Mouse (Mus musculus) kidney, adult 2 months (tissue): ENCODE data around the gene Pik3c2a. TPM values are rescaled to one million over a fixed set of nuclear protein-coding genes. Genes with fewer than 3 reads are reported as not detected.

Experiments used
- DNase-seq: peaks from one replicate; pipeline ENCODE4 v3.0.0; 2021
- H3K27ac ChIP-seq: fragments of 200-500 bp; 2 replicates; pipeline ENCODE4 v1.5.1; 2012; ENCODE audit warnings: low read depth, low read length, control low read depth, inconsistent platforms; ENCODE audit not compliant: insufficient read depth
- H3K27me3 ChIP-seq: fragments of 200-500 bp; replicated peaks from 2 replicates; pipeline ENCODE4 v1.6.1; 2012; ENCODE audit warnings: mild to moderate bottlenecking, moderate library complexity, low read length, inconsistent platforms; ENCODE audit not compliant: control insufficient read depth, insufficient read depth
- H3K36me3 ChIP-seq: fragments of 200-500 bp; 2 replicates; pipeline ENCODE4 v1.6.1; 2012; ENCODE audit warnings: mild to moderate bottlenecking, moderate library complexity, low read length, inconsistent platforms; ENCODE audit not compliant: control insufficient read depth, insufficient read depth
- H3K4me1 ChIP-seq: fragments of 200-500 bp; 2 replicates; pipeline ENCODE4 v1.6.1; 2011; ENCODE audit warnings: low read length; ENCODE audit not compliant: control insufficient read depth, insufficient read depth
- H3K4me3 ChIP-seq: fragments of 200-500 bp; 2 replicates; pipeline ENCODE4 v1.5.1; 2011; ENCODE audit warnings: mild to moderate bottlenecking, low read depth, low read length, control low read depth; ENCODE audit not compliant: insufficient read depth
- CTCF ChIP-seq: fragments of 200-500 bp; conservative IDR thresholded peaks from 2 replicates; pipeline ENCODE4 v1.5.1; 2011; ENCODE audit warnings: low read depth, mild to moderate bottlenecking, control low read depth, low read length, moderate library complexity, mixed read lengths; ENCODE audit not compliant: insufficient read depth, insufficient read length
- POLR2A ChIP-seq: fragments of 200-500 bp; IDR thresholded peaks from one replicate; pipeline ENCODE4 v1.6.1; 2011; ENCODE audit warnings: low read depth, low read length, control low read depth
- WGBS: fragments of 180-500 bp; shearing (Covaris S2); methylation state at CpG from one replicate; pipeline ENCODE4 v1.1.7; 2018; 5-methylcytosine and 5-hydroxymethylcytosine counted together
- polyA plus RNA-seq: library from polyadenylated mRNA; depleted of rRNA; stranded (reverse); fragments of >200 nt; gene quantifications from 2 replicates; pipeline ENCODE4 v1.2.3, GENCODE M21; 2012

The Pik3c2a gene
- polyA plus RNA-seq, 1 experiment, result 8.7 TPM

GRCm38 (mm10) chr7:116331246-116331645 lies 112.0 kb downstream of the Pik3c2a start:
- peaks cover 6% of the 10 kb centered on the region; the same call in 1 of the 2 replicates for H3K4me1 ChIP-seq
- H3K4me3 ChIP-seq, result no peak overlapping the region
- WGBS, result 78% methylated on average over 2 of the region's 2 CpGs
- TF ChIP-seq POLR2A (no peak), CTCF (no peak)
- no peak overlapping the region for H3K27ac ChIP-seq
- peaks cover 4% of the 10 kb centered on the region for H3K36me3 ChIP-seq
- H3K27me3 ChIP-seq, result no peaks in the 10 kb centered on the region
- no peak for DNase-seq

- WGBS, result 87% methylated on average over 4 of the region's 4 CpGs
- Histone ChIP-seq H3K36me3 (peaks cover 4% of the 10 kb centered on the region), H3K4me1 (peaks cover 6% of the 10 kb centered on the region; the same call in 1 of the 2 replicates), H3K27me3 (no peaks in the 10 kb centered on the region), H3K27ac (no peak overlapping the region), H3K4me3 (no peak overlapping the region)
- TF ChIP-seq POLR2A (no peak), CTCF (no peak)
- no peak for DNase-seq
Measured at GRCm38 (mm10) chr7:116329858-116330257, 113.4 kb downstream of the Pik3c2a start.

- Histone ChIP-seq H3K27me3 (no peaks in the 10 kb centered on the region), H3K4me1 (peaks cover 3% of the 10 kb centered on the region; the same call in 1 of the 2 replicates), H3K36me3 (peaks cover 4% of the 10 kb centered on the region), H3K27ac (no peak overlapping the region), H3K4me3 (no peak overlapping the region)
- DNase-seq, result no peak
- TF ChIP-seq POLR2A (no peak), CTCF (no peak)
- 76% methylated on average over 7 of the region's 7 CpGs for WGBS
Measured at GRCm38 (mm10) chr7:116328777-116329176, 114.5 kb downstream of the Pik3c2a start.

DNA sequence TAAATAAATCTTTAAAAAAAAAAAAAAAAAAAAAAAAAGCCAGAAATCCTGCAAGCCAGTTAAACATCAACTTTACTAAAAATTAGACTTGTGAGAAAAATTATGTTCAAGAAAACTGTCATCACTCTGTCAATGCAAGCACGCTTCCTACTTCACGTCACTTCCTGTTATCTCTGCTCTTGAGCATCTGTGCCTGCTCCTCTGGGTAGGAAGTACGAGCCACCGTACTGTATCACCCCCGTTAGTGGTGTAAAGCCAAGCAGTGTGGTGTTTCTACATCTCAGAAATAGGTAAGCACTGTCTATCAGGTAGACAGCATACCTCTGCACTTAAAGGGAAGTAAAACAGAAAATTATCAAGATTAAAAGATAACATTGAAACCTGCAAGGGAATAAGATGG lies 115.3 kb downstream of the Pik3c2a start:
- Histone ChIP-seq H3K27me3 (no peaks in the 10 kb centered on the region), H3K36me3 (peaks cover 4% of the 10 kb centered on the region), H3K27ac (no peak overlapping the region), H3K4me1 (peaks cover 5% of the 10 kb centered on the region; the same call in 1 of the 2 replicates), H3K4me3 (no peak overlapping the region)
- WGBS, result 85% methylated on average over 5 of the region's 5 CpGs
- DNase-seq, result no peak
- TF ChIP-seq CTCF (no peak), POLR2A (no peak)

- TF ChIP-seq CTCF (peak; percentile 91), POLR2A (no peak)
- Histone ChIP-seq H3K27ac (no peak overlapping the region), H3K4me3 (no peak overlapping the region), H3K4me1 (peaks cover 4% of the 10 kb centered on the region; the same call in 1 of the 2 replicates), H3K36me3 (no peaks in the 10 kb centered on the region), H3K27me3 (no peaks in the 10 kb centered on the region)
- 18% methylated on average over 10 of the region's 10 CpGs for WGBS
- peak; percentile 82 for DNase-seq
Measured at GRCm38 (mm10) chr7:116323331-116323964, 119.8 kb downstream of the Pik3c2a start.

DNA sequence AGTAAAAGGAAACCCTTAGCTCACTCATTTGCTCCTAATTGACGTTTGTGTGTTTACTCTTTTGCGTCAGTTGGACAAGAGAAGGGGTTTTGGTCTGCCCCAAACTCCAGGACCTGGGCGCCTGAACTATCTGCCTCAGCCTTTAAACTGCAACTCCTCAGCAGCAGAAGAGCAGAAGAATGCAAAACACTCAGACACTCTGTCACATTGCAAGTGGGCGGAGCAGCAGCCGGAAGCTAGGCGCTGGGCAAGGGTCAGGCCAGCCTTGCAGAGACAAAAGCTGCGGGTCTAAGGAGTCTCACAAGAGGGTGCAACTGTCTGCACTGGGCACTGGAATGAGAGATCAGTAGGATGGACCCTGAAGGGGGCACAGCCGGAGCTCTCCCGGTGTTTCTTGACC lies 133.8 kb downstream of the Pik3c2a start:
- DNase-seq, result peak; percentile 92
- H3K4me3 ChIP-seq, result no peak overlapping the region
- H3K27ac ChIP-seq, result peak overlapping the region; percentile 85
- TF ChIP-seq CTCF (no peak), POLR2A (no peak)
- H3K4me1 ChIP-seq, result peaks cover 12% of the 10 kb centered on the region; the same call in 1 of the 2 replicates
- no peaks in the 10 kb centered on the region for H3K36me3 ChIP-seq
- 23% methylated on average over 9 of the region's 9 CpGs for WGBS
- H3K27me3 ChIP-seq, result no peaks in the 10 kb centered on the region

DNA sequence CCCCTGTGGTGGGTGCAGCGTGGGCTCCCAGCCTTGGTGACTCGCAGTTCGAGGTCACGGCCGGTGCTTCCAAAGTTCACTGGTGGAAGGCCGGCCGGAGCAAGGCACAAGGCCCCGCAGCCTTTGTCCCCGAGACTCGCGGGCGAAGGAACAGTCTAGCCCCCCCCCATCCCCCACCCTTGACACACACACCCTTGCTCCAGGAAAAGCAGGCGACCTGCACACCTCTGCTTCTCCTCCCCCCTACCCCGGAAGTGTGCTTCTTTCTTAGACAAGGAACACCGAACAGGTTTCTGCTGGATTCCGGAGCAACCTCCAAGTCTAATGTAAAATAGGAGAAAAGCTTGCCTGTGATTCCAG lies 134.6 kb downstream of the Pik3c2a start:
- DNase-seq, result peak; percentile 85
- H3K27me3 ChIP-seq, result no peaks in the 10 kb centered on the region
- H3K4me3 ChIP-seq, result peak overlapping the region; percentile 95
- peaks cover 19% of the 10 kb centered on the region for H3K4me1 ChIP-seq
- H3K36me3 ChIP-seq, result no peaks in the 10 kb centered on the region
- TF ChIP-seq CTCF, result no peak
- TF ChIP-seq POLR2A, result peak; percentile 43
- peak overlapping the region; percentile 96 for H3K27ac ChIP-seq
- WGBS, result 5% methylated on average over 16 of the region's 16 CpGs
